15 mouse cellular contexts compared by ENCODE assay signal in the genomic region with DNA sequence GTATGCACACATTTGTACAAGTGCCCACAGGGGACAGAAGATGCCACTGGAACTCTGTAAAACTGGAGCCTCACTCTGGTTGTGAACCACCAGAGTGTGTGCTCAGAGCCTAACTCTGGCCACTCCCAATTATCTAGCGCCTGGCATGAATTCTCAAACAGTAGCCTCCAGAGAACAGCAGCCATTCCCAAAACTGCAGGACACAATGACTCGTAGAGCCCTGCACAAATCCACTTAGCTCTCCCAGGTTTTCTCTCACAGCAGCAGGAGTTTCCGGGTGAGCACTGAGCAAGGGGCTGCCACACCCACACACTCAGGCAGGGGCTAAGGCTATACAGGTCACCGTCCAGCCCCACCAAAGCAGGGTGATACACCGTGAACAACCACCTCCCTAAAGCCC. TPM values are rescaled to one million over a fixed set of nuclear protein-coding genes. Genes with fewer than 3 reads are reported as not detected.
DNase-seq lines count a peak whose midpoint lies in the region; ATAC-seq and TF ChIP-seq lines count a peak whose summit lies in the region.
"Had no signal": no experiment of that assay in that cellular context is flagged by ENCODE, and none has a peak within 500 bp of the region (broad histone marks: within the 10 kb centered on the region; RNA-seq: fewer than 3 reads in every experiment).

No protein-coding gene starts in this region.

- no peaks in the 10 kb centered on the region for H3K27me3 ChIP-seq in heart, embryonic 12.5 days (replicated peaks)
- no peaks in the 10 kb centered on the region for H3K27me3 ChIP-seq in liver, postnatal 0 days (ENCODE audit: insufficient read depth, low read length)
- H3K27me3 ChIP-seq in liver, embryonic 11.5 days (replicated peaks; ENCODE audit: control insufficient read depth, insufficient read depth, low read length): peaks cover 8% of the 10 kb centered on the region; the same call in 1 of the 2 replicates
- H3K27me3 ChIP-seq in hindbrain, postnatal 0 days (ENCODE audit: insufficient read depth, low read length): no peaks in the 10 kb centered on the region

- WGBS in heart, embryonic 12.5 days: 35% methylated on average over 5 of the region's 5 CpGs
- 42% methylated on average over 5 of the region's 5 CpGs for WGBS in liver, postnatal 0 days (ENCODE audit: insufficient replicate concordance)
- WGBS in liver, embryonic 11.5 days: 39% methylated on average over 5 of the region's 5 CpGs
- WGBS in hindbrain, postnatal 0 days: 60% methylated on average over 5 of the region's 5 CpGs

- no peaks in the 10 kb centered on the region for H3K36me3 ChIP-seq in heart, embryonic 12.5 days
- H3K36me3 ChIP-seq in liver, postnatal 0 days (replicated peaks; ENCODE audit: insufficient read depth, low read length): no peaks in the 10 kb centered on the region
- no peaks in the 10 kb centered on the region for H3K36me3 ChIP-seq in liver, embryonic 11.5 days (ENCODE audit: control insufficient read depth, insufficient read depth, low read length)
- no peaks in the 10 kb centered on the region for H3K36me3 ChIP-seq in hindbrain, postnatal 0 days (ENCODE audit: insufficient read depth, low read length)

- no peaks in the 10 kb centered on the region for H3K9me3 ChIP-seq in heart, embryonic 12.5 days (replicated peaks)
- no peaks in the 10 kb centered on the region for H3K9me3 ChIP-seq in liver, postnatal 0 days (ENCODE audit: low read length)
- H3K9me3 ChIP-seq in liver, embryonic 11.5 days (ENCODE audit: control insufficient read depth, low read length): no peaks in the 10 kb centered on the region
- no peaks in the 10 kb centered on the region for H3K9me3 ChIP-seq in hindbrain, postnatal 0 days (ENCODE audit: low read length)

- DNase-seq in heart, adult 11 months: no peak
- DNase-seq in liver, postnatal 0 days: no peak
- DNase-seq in liver, embryonic 11.5 days (ENCODE audit: low spot score): no peak
- peak; percentile 29 for DNase-seq in NIH3T3 (ENCODE audit: low read depth)
- DNase-seq in hindbrain, postnatal 0 days (ENCODE audit: low spot score): no peak
- DNase-seq in layer of hippocampus, postnatal 10 days (ENCODE audit: low spot score in 2 of 2): no peak
- DNase-seq: cerebellum, adult 11-12 months; kidney, adult 8-10 months; kidney, postnatal 4 days; right cerebral cortex, postnatal 14 days; thymus, adult 18-20 months had no signal

- H3K4me2 ChIP-seq in heart, embryonic 12.5 days: no peak overlapping the region
- H3K4me2 ChIP-seq in liver, postnatal 0 days (ENCODE audit: low read depth, low read length): no peak overlapping the region
- H3K4me2 ChIP-seq in liver, embryonic 11.5 days: no peak overlapping the region
- no peak overlapping the region for H3K4me2 ChIP-seq in hindbrain, postnatal 0 days (ENCODE audit: low read depth, low read length)

- H3K4me1 ChIP-seq in heart, embryonic 12.5 days (replicated peaks): peaks cover 83% of the 10 kb centered on the region
- no peaks in the 10 kb centered on the region; the same call in 1 of the 2 replicates for H3K4me1 ChIP-seq in liver, postnatal 0 days (ENCODE audit: insufficient read depth)
- H3K4me1 ChIP-seq in liver, embryonic 11.5 days (replicated peaks; ENCODE audit: control insufficient read depth, insufficient read depth, low read length): peaks cover 32% of the 10 kb centered on the region
- H3K4me1 ChIP-seq in hindbrain, postnatal 0 days (ENCODE audit: insufficient read depth, low read length): peaks cover 43% of the 10 kb centered on the region

- TF ChIP-seq CTCF in liver, postnatal 0 days (IDR thresholded peaks at IDR 0.05; ENCODE audit: low read depth): no peak
- TF ChIP-seq CTCF in hindbrain, postnatal 0 days (IDR thresholded peaks at IDR 0.05; ENCODE audit: low read depth): no peak

- ATAC-seq in heart, embryonic 12.5 days (ENCODE audit: insufficient number of reproducible peaks, low FRiP score): 0 out of 2 replicates have a peak, but pooled peaks have one; percentile 31
- no peak for ATAC-seq in liver, postnatal 0 days
- no peak for ATAC-seq in liver, embryonic 11.5 days (replicated peaks; ENCODE audit: low FRiP score)
- no peak for ATAC-seq in hindbrain, postnatal 0 days
- no peak for ATAC-seq in erythroblast, adult 5-6 weeks (replicated peaks; ENCODE audit: low FRiP score, poor library complexity, severe bottlenecking)

- TF ChIP-seq EP300 in liver, postnatal 0 days (IDR thresholded peaks at IDR 0.05; ENCODE audit: low read depth): no peak

- H3K27ac ChIP-seq in heart, embryonic 12.5 days (ENCODE audit: poor library complexity, severe bottlenecking): peak overlapping the region; percentile 29; the same call in 1 of the 2 replicates
- 0 out of 2 replicates have a peak overlapping the region, but pooled peaks have one; percentile 3 for H3K27ac ChIP-seq in liver, postnatal 0 days (ENCODE audit: low read depth)
- no peak overlapping the region for H3K27ac ChIP-seq in liver, embryonic 11.5 days (ENCODE audit: low read depth, low read length)
- 0 out of 2 replicates have a peak overlapping the region, but pooled peaks have one; percentile 20 for H3K27ac ChIP-seq in hindbrain, postnatal 0 days
- H3K27ac ChIP-seq: left cerebral cortex, adult 2 months had no signal

- H3K9ac ChIP-seq in heart, embryonic 12.5 days: no peak overlapping the region
- no peak overlapping the region for H3K9ac ChIP-seq in liver, postnatal 0 days (replicated peaks)
- H3K9ac ChIP-seq in liver, embryonic 11.5 days (ENCODE audit: low read depth, low read length): no peak overlapping the region
- H3K9ac ChIP-seq in hindbrain, postnatal 0 days (replicated peaks; ENCODE audit: low read length): 0 out of 2 replicates have a peak overlapping the region, but pooled peaks have one; percentile 13

- no peak overlapping the region for H3K4me3 ChIP-seq in heart, embryonic 12.5 days
- no peak overlapping the region for H3K4me3 ChIP-seq in liver, postnatal 0 days (ENCODE audit: low read depth, low read length)
- no peak overlapping the region for H3K4me3 ChIP-seq in liver, embryonic 11.5 days (ENCODE audit: low read depth, low read length)
- H3K4me3 ChIP-seq in hindbrain, postnatal 0 days (ENCODE audit: low read length): no peak overlapping the region
- H3K4me3 ChIP-seq: left cerebral cortex, adult 2 months had no signal

RNA-seq across cellular contexts. Expression of a gene that starts 32.9 kb away (rescaled TPM):
- polyA plus RNA-seq in heart, embryonic 12.5 days (2016; fragmentation: Nextera tagmentation; extraction: Ambion mirVana): 13.6 and 16.2 TPM in 2 replicates
- polyA plus RNA-seq in liver, postnatal 0 days (2015; fragmentation: Nextera tagmentation; extraction: Ambion mirVana): 0.47 and 0.88 TPM in 2 replicates
- 7.7 and 9.2 TPM in 2 replicates for polyA plus RNA-seq in liver, embryonic 11.5 days (2014; fragmentation: Nextera tagmentation; extraction: Ambion mirVana)
- 51.2 and 52.9 TPM in 2 replicates for total RNA-seq in hindbrain, postnatal 0 days (2014; rRNA removed)
- 10.9 and 13.4 TPM in 2 replicates for polyA plus RNA-seq in hindbrain, postnatal 0 days (2015; fragmentation: Nextera tagmentation; extraction: Ambion mirVana)
- 10 to 100 TPM; 62.2 to 66.0 TPM for total RNA-seq in layer of hippocampus, postnatal 10 days (2021)
- total RNA-seq in erythroblast, adult 5-6 weeks (2015; ENCODE audit: low replicate concordance): not detected in 2 replicates
- 0.14 TPM in 1 of 2 replicates, not detected in the other for total RNA-seq in erythroblast, adult 5-6 weeks (2017; ENCODE audit: low replicate concordance)
- total RNA-seq: common myeloid progenitor, adult 5-6 weeks had no signal
